8 mouse cellular contexts compared by ENCODE assay signal in genomic region chr5:24164789-24165445, GRCm38 (mm10). TPM values are rescaled to one million over a fixed set of nuclear protein-coding genes. Genes with fewer than 3 reads are reported as not detected.
DNase-seq lines count a peak whose midpoint lies in the region; ATAC-seq and TF ChIP-seq lines count a peak whose summit lies in the region.

Gene Nupl2, plus strand, starts transcription at chr5:24164963.

- H3K4me1 ChIP-seq in E14TG2a.4 (replicated peaks; ENCODE audit: low read depth, low read length): peaks cover 42% of the 10 kb centered on the region
- H3K4me1 ChIP-seq in forebrain, embryonic 12.5 days: peaks cover 4% of the 10 kb centered on the region
- peaks cover 5% of the 10 kb centered on the region; the same call in 1 of the 2 replicates for H3K4me1 ChIP-seq in heart, postnatal 0 days (ENCODE audit: control insufficient read depth, insufficient read depth)
- peaks cover 7% of the 10 kb centered on the region for H3K4me1 ChIP-seq in liver, embryonic 16.5 days (ENCODE audit: control insufficient read depth, low read depth, low read length)
- peaks cover 9% of the 10 kb centered on the region for H3K4me1 ChIP-seq in neural tube, embryonic 13.5 days (replicated peaks)
- H3K4me1 ChIP-seq in testis, adult 2 months (ENCODE audit: control insufficient read depth, insufficient read depth, low read length): peaks cover 2% of the 10 kb centered on the region; the same call in 1 of the 2 replicates

- under 1% methylated on average over 52 of the region's 52 CpGs for WGBS in forebrain, embryonic 12.5 days
- under 1% methylated on average over 52 of the region's 52 CpGs for WGBS in heart, postnatal 0 days
- WGBS in liver, embryonic 16.5 days (ENCODE audit: insufficient replicate concordance): under 1% methylated on average over 52 of the region's 52 CpGs
- under 1% methylated on average over 52 of the region's 52 CpGs for WGBS in neural tube, embryonic 13.5 days

- DNase-seq in c-Kit-positive CD71-positive TER-119-positive erythroid progenitor cells, embryonic 14.5 days (ENCODE audit: low spot score): peak; percentile 92
- DNase-seq in heart, postnatal 0 days (ENCODE audit: low spot score): peak; percentile 92
- DNase-seq in kidney, postnatal 4 days: peak; percentile 98

- H3K4me2 ChIP-seq in forebrain, embryonic 12.5 days: peak within 1 kb of the TSS; percentile 77
- H3K4me2 ChIP-seq in heart, postnatal 0 days (ENCODE audit: low read depth, low read length): peak within 1 kb of the TSS; percentile 89
- H3K4me2 ChIP-seq in liver, embryonic 16.5 days (ENCODE audit: low read depth, low read length): peak within 1 kb of the TSS; percentile 78
- peak within 1 kb of the TSS; percentile 71 for H3K4me2 ChIP-seq in neural tube, embryonic 13.5 days

- H3K27ac ChIP-seq in forebrain, embryonic 12.5 days: peak within 1 kb of the TSS; percentile 74
- peak within 1 kb of the TSS; percentile 62 for H3K27ac ChIP-seq in heart, postnatal 0 days (ENCODE audit: low read depth)
- H3K27ac ChIP-seq in liver, embryonic 16.5 days (ENCODE audit: low read length): peak within 1 kb of the TSS; percentile 53; the same call in 1 of the 2 replicates
- peak within 1 kb of the TSS; percentile 82 for H3K27ac ChIP-seq in neural tube, embryonic 13.5 days (replicated peaks)
- H3K27ac ChIP-seq in testis, adult 2 months (ENCODE audit: control insufficient read depth, insufficient read depth, low read depth, low read length): peak within 1 kb of the TSS; percentile 97

- peak; percentile 96 for TF ChIP-seq POLR2A in testis, adult 2 months (IDR thresholded peaks at IDR 0.05; ENCODE audit: control insufficient read depth, low read depth, low read length)

- TF ChIP-seq EP300 in heart, postnatal 0 days (IDR thresholded peaks at IDR 0.05; ENCODE audit: low read depth): no peak

- peaks cover 22% of the 10 kb centered on the region for H3K36me3 ChIP-seq in E14TG2a.4 (ENCODE audit: insufficient read depth, low read length)
- peaks cover 22% of the 10 kb centered on the region for H3K36me3 ChIP-seq in forebrain, embryonic 12.5 days (replicated peaks)
- H3K36me3 ChIP-seq in heart, postnatal 0 days (replicated peaks; ENCODE audit: control insufficient read depth, insufficient read depth, low read length): peaks cover 20% of the 10 kb centered on the region
- no peaks in the 10 kb centered on the region; the same call in 1 of the 2 replicates for H3K36me3 ChIP-seq in liver, embryonic 16.5 days (ENCODE audit: control insufficient read depth, insufficient read depth)
- H3K36me3 ChIP-seq in neural tube, embryonic 13.5 days: peaks cover 30% of the 10 kb centered on the region
- no peaks in the 10 kb centered on the region; the same call in 1 of the 2 replicates for H3K36me3 ChIP-seq in testis, adult 2 months (ENCODE audit: control insufficient read depth, insufficient read depth, low read length)

- H3K27me3 ChIP-seq in E14TG2a.4 (ENCODE audit: insufficient read depth, low read length): no peaks in the 10 kb centered on the region
- H3K27me3 ChIP-seq in forebrain, embryonic 12.5 days: no peaks in the 10 kb centered on the region
- no peaks in the 10 kb centered on the region for H3K27me3 ChIP-seq in heart, postnatal 0 days (ENCODE audit: control insufficient read depth, insufficient read depth, low read length)
- no peaks in the 10 kb centered on the region for H3K27me3 ChIP-seq in liver, embryonic 16.5 days (ENCODE audit: control insufficient read depth, insufficient read depth, low read depth, low read length)
- no peaks in the 10 kb centered on the region for H3K27me3 ChIP-seq in neural tube, embryonic 13.5 days
- H3K27me3 ChIP-seq in testis, adult 2 months (ENCODE audit: control insufficient read depth, insufficient read depth, low read length): no peaks in the 10 kb centered on the region

- peak within 1 kb of the TSS; percentile 95 for H3K4me3 ChIP-seq in E14TG2a.4 (replicated peaks; ENCODE audit: low read length)
- H3K4me3 ChIP-seq in forebrain, embryonic 12.5 days (replicated peaks): peak within 1 kb of the TSS; percentile 90
- peak within 1 kb of the TSS; percentile 90 for H3K4me3 ChIP-seq in heart, postnatal 0 days (ENCODE audit: low read depth, low read length)
- peak within 1 kb of the TSS; percentile 88 for H3K4me3 ChIP-seq in liver, embryonic 16.5 days (ENCODE audit: low read depth, low read length)
- H3K4me3 ChIP-seq in neural tube, embryonic 13.5 days: peak within 1 kb of the TSS; percentile 78
- peak within 1 kb of the TSS; percentile 96 for H3K4me3 ChIP-seq in testis, adult 2 months (ENCODE audit: control insufficient read depth, low read depth, low read length)

- no peaks in the 10 kb centered on the region for H3K9me3 ChIP-seq in E14TG2a.4 (ENCODE audit: low read length)
- H3K9me3 ChIP-seq in forebrain, embryonic 12.5 days: no peaks in the 10 kb centered on the region
- no peaks in the 10 kb centered on the region for H3K9me3 ChIP-seq in heart, postnatal 0 days (replicated peaks; ENCODE audit: control insufficient read depth, low read length)
- H3K9me3 ChIP-seq in liver, embryonic 16.5 days (replicated peaks; ENCODE audit: control insufficient read depth, low read length): no peaks in the 10 kb centered on the region
- no peaks in the 10 kb centered on the region for H3K9me3 ChIP-seq in neural tube, embryonic 13.5 days

- peak within 1 kb of the TSS; percentile 88 for H3K9ac ChIP-seq in forebrain, embryonic 12.5 days
- peak within 1 kb of the TSS; percentile 95 for H3K9ac ChIP-seq in heart, postnatal 0 days (replicated peaks; ENCODE audit: low read depth, low read length)
- peak within 1 kb of the TSS; percentile 89 for H3K9ac ChIP-seq in liver, embryonic 16.5 days (ENCODE audit: low read depth, low read length)
- H3K9ac ChIP-seq in neural tube, embryonic 13.5 days: peak within 1 kb of the TSS; percentile 95

- peak; percentile 98 for ATAC-seq in forebrain, embryonic 12.5 days (ENCODE audit: low FRiP score)
- ATAC-seq in heart, postnatal 0 days (ENCODE audit: insufficient read depth, low read depth): peak; percentile 100
- ATAC-seq in liver, embryonic 16.5 days (ENCODE audit: low read depth): peak; percentile 99
- peak; percentile 99 for ATAC-seq in neural tube, embryonic 13.5 days (ENCODE audit: low read depth)

- TF ChIP-seq CTCF in E14TG2a.4 (conservative IDR thresholded peaks at IDR 0.05; ENCODE audit: low read length): no peak
- TF ChIP-seq CTCF in heart, postnatal 0 days (IDR thresholded peaks at IDR 0.05; ENCODE audit: low read depth): no peak
- no peak for TF ChIP-seq CTCF in testis, adult 2 months (IDR thresholded peaks at IDR 0.05; ENCODE audit: control insufficient read depth, insufficient read depth, insufficient replicate concordance, low read depth, low read length)

RNA-seq across cellular contexts. Expression of gene Nupl2, which starts in this region (rescaled TPM):
- 19.2 and 21.0 TPM in 2 replicates for polyA plus RNA-seq in forebrain, embryonic 12.5 days (2016; fragmentation: Nextera tagmentation; extraction: Ambion mirVana)
- 7.3 and 13.9 TPM in 2 replicates for total RNA-seq in heart, postnatal 0 days (2014; rRNA removed; ENCODE audit: low replicate concordance)
- 9.7 and 11.5 TPM in 2 replicates for polyA plus RNA-seq in heart, postnatal 0 days (2015; fragmentation: Nextera tagmentation; extraction: Ambion mirVana)
- 3.7 and 4.6 TPM in 2 replicates for polyA plus RNA-seq in liver, embryonic 16.5 days (2015; fragmentation: Nextera tagmentation; extraction: Ambion mirVana)
- 14.1 and 16.6 TPM in 2 replicates for polyA plus RNA-seq in neural tube, embryonic 13.5 days (2015; fragmentation: Nextera tagmentation; extraction: Ambion mirVana)
- 52.1 and 59.8 TPM in 2 replicates for polyA plus RNA-seq in testis, adult 2 months (2012; rRNA removed)

Comparison
In these comparisons a context has a peak if more than half of its experiments do, and no peak if none do; other contexts are left out.
1. Peak in every context shown above with its lines: DNase-seq, ATAC-seq, H3K4me3 ChIP-seq and H3K27ac ChIP-seq.